Mouse (Mus musculus) heart, adult 9 months (tissue): ENCODE data around the gene Clec12a.
"Not testable (repeated sequence)": the region's sequence is repeated elsewhere in the genome, so short reads cannot be mapped to it uniquely, and the experiment has no call there.

ENCODE experiments used
- DNase-seq, 2 experiments: peaks; one replicate each; pipeline ENCODE4 v3.0.0; 2022; ENCODE audit warnings: low spot score in 2 of 2

The Clec12a gene

DNA sequence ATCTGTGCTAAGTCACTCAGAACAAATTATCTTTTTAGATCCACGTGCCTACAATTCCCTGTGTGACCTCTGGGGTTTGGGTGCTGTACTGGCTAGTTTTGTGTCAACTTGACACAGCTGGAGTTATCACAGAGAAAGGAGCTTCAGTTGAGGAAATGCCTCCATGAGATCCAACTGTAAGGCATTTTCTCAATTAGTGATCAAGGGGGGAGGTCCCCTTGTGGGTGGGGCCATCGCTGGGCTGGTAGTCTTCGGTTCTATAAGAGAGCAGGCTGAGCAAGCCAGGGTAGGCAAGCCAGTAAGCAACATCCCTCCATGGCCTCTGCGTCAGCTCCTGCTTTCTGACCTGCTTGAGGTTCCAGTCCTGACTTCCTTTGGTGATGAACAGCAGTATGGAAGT lies at the start of gene Clec12a:
Gene Clec12a (plus strand): TSS at position 301 of the 400 bp plus-strand sequence.
- DNase-seq = not testable (repeated sequence)

DNA sequence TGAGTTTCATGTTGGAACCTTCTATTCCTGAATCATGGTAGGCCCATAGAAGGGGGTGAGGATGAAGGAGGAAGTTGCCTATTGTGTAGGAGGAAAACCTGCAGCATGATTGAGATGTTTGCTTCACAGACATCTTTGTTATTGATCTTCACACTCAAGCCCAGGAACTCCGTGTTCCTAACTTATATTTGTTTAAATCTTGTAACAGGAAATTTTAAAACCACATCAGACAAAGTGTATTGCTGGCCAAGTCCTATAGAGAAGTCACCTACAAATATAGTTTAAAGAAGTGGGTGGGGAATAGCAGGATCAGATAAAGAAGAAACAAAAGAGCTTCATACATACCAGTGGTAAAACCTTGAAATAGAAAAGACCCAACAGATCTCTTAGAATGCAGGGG lies 38.3 kb upstream of the Clec12a start:
- no peak for DNase-seq

DNA sequence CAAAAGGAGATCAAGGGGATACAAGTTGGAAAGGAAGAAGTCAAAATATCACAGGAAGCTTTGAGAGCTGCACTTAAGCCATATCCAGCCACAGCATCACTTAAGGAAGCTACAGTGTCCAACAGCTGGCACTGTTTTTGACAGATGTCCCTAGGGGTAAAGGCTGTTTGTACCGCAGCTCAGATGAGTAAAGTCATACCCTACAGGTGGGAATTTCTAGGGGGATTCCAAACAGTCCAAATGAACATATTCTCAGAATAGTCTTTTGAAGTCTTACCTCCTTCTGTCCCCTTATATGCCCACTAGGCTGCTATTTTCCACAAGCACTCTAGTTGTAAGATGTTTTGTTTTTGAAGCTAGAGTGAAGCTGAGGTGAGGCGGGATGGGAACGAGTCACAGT lies 30.0 kb upstream of the Clec12a start:
- no peak for DNase-seq

DNA sequence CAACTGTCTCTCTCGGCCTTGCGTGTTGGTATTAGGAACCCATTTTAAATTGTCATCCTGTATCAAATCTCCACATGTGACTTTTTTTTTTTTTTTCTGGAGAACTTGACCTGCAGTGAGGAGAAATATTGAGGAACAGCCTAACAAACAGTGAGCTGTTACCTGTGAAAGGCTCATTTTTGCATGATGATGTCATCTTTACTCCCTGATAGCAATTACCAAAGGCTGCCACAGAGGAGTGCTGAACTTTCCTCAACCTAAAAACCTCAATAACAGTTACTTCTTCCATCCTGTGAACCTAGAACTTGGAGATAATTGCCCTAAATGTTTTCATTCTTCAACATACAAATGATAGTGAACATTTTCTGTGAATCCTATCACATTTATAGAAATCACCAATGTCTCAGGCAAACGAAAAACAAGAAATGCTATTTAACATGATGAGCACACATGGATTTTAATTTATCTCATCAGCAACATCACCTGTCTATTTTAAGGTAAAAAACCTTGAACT lies 27.8 kb upstream of the Clec12a start:
- DNase-seq = no peak

DNA sequence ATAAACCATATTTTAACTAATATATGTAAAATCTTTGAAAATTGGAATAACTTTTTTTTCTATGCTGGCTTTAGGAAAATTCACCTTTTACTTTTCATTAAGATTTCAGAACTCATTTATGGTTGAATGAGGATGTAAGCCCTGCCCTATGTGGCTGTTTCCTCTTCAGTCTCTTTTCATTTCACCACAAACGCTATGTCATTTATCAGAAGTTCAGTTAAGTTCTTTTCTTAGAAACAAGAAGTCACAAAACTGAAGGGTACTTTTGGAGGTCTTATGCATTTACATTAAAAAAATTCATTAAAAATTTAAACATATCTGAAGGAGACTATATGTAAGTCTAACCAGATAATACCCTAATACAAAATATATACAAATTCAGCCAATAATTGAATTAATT lies 26.8 kb upstream of the Clec12a start:
- no peak for DNase-seq

DNA sequence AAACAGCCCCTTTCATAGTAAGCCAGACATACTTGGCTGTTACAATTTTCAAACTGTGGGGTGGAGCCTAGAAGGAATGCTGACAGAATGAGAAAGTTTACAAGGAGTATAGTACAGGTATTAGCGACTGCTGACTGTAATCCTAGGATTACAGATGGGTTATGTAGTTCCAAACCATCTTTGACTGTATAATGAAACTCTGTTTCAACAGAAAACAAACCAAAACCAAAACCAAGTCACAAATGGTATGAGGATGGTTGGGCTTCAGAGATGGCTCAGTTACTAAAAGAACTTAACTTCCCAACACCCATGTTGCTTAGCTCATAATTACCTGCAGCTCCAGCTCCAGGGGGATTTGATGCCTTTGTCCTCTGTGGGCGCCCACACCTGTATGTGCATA lies 26.0 kb upstream of the Clec12a start:
- DNase-seq = no peak

DNA sequence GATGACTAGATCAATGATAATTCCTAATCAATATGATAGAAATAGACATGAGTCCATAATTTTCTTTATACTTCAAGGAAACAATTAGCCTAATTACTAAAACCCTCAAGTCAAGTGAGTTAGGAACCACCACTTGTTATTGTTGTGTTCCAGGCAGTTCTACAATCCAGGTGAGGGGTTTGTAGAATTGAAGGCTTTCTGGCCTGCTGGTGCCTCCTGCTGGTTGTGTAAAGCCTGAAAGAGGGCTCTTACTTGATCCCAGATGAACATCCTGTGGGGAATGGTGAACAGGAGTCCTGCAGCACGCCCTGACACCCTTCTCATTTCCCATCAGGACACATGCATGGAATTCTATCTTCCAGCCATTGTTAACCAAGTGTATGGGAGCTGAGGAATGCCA lies 24.1 kb upstream of the Clec12a start:
- no peak for DNase-seq

DNA sequence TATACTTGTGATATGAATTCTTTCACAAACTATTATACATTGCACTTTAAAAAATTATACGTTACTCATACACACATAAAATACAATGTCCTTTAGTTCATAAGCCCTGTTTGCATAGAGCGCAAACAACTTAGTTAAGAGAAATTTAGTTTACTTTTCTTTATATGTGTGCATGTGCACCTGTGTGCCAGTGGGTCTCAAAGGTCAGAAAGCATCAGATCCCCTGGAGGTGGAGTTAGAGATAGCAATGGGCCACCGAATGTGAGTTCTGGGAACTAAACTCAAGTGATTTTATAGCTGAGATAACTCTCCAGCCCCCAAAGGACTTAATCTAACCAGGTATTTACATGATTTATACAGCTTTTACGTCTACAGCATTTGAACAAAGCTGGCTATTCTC lies 23.2 kb upstream of the Clec12a start:
- DNase-seq = no peak

DNA sequence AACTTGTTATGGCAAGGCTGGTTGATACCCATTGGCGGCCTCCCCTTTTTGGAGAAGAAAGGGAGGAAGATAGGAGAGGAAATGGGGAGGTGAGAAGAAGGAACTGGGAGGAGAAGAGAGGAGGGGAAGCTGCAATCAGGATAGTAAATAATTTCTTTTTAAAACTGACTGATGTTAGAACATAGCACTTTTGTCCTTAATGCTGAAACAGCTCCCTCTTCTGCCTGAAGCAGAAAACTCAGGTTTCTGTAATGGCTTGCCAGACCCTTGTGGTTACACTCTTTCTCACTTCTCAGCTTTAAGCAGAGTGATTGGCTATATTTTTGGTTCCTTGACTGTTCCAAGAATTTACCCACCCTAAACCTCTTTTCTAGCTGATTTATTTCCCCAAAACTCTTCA lies 16.5 kb upstream of the Clec12a start:
- DNase-seq = no peak

DNA sequence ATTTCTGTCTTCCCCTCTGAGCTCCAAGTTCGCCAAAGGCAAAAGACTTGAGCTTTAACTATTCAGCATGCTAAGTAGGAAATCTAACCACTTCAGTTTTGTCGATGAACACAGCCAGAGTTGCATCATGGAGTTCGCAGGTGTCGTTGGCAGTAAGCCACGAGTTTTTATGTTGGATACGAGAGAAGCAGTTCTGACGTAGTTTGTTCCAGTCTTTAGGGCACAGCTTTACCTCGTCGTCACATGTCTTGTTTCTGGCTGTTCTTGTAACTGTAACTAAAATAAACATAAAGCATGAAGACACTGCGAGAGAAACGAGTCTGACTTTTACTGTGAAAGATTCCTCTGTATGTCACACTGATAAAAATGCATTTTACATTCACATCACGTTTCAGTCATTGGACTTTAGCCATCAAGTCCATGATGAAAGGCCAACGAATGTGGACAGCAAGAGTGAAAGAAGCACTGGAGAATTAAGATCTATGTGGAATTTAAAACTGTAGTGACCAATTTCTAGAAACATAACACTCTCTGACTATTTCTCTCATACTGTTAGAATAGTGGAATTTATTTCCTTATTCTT lies 15.8 kb upstream of the Clec12a start:
- DNase-seq = no peak

DNA sequence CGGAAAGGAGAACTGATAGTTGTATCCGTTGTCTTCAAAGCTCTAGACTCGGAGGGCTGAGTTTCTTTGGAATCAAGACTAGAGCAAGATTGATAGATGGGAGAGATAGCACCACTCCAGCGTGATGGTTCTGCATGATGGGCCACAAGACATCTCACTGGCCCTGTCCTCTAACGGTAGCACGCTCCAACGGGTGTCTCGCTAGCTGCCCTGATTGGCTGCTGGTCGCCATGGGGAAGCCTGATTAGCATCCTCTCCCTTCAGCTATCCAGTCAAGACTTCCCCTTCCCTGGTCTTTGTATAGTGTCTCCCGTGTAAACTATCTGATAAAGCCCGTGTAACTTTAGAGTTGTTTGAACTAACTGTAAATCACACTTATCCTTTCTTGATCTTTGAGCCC lies 10.9 kb upstream of the Clec12a start, which contains the start of gene 4922502D21Rik:
Gene 4922502D21Rik (minus strand): TSS at position 187 of the 400 bp plus-strand sequence.
- no peak for DNase-seq

DNA sequence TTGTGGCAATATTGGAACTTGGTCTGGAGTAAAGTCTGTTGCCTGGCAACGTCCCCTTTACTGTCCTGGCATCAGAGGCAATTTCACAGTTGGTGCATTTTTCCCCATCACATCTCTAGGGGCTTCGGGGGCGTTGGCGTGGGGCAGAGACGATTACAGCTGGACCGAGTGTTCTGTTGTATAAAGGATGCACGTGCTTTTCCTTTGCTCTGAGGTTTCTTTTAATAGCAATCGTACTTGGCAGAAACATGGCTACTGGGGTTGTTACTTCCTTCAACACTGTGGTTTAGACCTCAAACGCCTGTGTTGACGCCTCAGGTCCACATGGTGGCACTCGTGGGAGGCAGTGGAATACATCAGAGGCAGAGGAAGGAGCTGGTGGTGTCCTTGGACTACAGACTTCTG lies 8.8 kb upstream of the Clec12a start:
- DNase-seq = peak; percentile 51 to 65

DNA sequence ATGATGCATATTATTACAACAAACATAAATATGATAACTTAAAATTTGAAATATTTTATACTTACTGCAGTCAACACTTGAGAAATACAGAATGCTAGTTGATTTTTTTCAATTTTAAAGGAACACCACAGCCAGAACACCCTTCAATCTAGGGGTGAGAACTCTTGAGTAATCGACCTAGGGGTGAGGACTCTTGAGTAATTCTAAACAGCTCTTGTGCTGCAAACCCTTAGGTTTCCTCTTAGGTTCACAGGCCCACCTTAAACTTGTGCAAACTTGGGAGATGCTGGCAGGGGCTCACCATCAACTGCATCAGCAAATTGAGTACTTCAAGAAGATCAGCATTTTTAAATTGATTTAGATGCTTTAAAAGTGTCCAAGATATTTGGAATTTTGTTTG lies 4.7 kb upstream of the Clec12a start:
- DNase-seq = no peak

DNA sequence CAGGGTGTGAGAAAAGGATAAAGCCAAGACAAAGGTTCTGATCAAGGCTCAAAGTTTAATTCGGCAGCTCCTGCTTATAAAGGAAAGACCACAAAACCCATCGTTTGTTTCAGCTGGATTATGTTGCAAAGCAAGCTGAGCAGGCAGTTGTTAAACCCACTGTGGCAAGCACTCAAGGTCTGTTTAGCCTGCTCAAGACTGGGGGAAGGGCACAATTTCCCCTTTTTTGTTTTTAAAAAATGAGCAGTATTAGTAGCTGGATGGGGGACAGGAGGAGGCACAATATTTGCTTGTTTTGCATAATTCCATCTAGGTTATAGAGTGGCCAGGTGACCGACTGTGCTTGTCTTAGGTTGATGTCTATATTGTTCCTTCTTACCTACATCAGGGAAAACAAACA lies 1.9 kb downstream of the Clec12a start:
- DNase-seq = no peak

DNA sequence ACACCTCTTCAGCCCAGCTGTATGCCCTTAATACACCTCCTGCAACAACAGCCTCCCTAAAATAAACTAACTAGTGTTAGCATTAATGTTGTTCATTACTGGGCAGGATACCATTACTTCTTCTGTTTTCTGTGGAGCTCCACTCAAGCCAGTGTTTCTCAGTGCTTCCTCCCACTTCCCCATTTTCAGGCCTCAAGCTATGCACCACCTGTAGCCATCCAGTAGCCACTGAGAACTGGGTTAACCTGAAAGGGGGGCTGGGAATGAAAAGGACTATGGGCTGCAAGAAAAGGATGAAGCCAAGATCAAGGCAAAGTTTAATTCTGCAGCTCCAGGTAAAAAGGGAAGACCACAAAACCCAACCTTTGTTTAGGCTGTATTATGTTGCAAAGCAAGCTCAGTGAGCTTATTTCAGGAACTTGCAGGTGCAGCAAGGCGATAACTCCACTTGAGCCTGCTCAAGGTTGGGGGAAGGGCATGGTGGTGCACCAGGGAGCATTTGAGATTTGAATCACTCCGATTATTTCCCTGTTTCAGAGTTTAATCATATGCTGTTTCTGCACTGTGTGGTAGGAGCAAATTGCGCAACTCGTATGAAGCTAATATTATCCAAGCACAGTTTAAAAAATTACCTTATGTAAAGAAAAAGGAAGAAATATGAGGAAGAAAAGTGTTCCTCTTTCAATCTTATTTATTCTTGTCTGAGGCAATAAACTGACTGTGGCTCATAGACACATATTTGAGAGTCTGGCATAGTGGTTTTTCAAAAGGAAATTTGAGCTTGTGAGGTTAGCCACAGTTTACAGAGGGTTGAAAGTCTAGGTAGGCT lies 7.2 kb downstream of the Clec12a start:
- DNase-seq = peak in 1 of 2 experiments; percentile 47

DNA sequence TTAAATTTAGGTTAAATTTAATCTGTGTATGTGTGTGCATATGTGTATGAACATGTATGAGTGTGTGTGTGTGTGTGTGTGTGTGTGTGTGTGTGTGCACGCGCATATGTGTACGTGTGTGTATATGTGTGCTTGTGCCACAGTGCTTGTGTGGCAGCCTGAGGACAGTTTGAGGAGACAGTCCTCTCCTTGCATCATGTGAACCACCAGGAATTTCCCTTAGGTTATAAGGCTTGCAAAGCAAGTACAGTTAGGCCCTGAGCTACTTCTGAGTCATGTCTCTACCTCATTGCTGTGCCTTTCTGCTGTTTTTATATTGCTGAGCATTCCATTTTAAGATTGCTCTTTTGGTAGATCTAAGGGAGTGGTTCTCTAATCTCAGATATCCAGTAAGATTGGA lies 8.6 kb downstream of the Clec12a start:
- no peak for DNase-seq

DNA sequence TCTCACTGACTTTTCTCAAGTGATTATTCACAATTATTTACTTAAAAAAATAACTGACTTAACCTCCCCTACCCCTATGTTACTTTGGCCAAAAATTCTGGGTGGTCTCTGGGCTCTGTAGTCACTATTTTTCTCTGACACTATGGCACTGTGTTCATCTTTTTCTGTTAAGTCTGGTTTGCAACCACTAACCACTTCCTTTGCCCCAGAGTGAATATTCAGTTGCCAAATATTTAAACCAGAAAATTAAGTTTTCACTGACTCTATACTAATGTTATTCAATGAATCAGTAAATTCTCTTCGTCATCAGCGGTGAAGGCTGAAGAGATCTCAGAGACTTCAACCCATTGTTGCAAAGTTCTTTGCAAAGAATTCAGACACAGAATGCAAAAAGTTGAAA lies 13.3 kb downstream of the Clec12a start:
- DNase-seq = no peak

DNA sequence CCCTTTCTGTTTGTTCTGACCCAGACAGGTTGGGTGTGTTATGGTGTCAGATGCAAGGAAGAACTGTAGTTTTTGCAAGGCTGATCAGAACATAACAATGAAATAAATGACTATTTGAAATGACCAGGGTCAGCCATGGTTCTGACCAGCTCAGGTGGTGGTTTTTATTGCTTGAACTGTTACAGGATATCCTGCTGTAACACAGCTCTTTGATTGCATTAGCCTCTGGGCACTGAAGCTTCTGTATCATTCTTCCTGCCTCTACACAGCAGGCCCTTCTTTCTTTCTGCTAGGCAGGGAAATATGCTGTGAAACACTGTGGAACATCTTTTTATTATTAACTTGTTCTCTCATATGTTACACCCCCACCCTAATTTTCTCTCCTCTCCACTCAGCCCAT lies 13.9 kb downstream of the Clec12a start:
- DNase-seq = no peak

DNA sequence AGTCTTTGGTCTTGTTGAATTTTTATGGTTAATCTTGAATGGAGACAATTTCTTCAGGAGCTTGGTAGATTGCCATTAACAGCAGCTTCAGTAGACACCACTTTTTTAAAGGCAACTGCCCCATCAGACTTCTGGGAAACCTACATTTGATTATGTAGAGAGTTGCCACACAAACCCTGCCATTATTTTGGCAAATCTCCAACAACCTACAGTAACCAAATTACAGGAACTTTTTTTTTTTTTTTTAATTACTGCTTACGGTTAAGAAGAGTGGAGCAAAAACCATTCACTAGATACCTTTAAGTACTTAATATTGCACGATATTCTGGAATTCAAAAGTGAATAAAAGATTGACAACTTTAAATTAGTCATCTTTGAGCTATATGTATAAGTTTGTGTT lies 17.0 kb downstream of the Clec12a start:
- DNase-seq = no peak

DNA sequence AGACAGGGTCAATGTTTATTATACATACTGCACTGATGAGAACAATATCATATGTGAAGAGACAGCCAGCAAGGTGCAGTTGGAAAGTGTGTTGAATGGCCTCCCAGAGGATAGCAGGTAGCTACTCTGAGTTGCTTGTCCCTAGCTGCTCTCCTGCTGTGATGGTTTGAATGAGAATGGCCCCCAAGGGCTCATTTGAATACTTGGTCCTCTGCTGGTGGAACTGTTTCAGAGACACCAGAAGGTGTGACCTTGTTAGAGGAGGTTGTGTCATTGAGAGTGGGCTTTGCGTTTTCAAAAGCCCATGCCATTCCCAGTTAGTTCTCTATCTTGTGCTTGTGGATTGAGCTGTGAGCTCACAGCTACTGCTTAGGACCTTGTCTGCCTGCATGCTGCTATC lies 21.5 kb downstream of the Clec12a start:
- DNase-seq = no peak

DNA sequence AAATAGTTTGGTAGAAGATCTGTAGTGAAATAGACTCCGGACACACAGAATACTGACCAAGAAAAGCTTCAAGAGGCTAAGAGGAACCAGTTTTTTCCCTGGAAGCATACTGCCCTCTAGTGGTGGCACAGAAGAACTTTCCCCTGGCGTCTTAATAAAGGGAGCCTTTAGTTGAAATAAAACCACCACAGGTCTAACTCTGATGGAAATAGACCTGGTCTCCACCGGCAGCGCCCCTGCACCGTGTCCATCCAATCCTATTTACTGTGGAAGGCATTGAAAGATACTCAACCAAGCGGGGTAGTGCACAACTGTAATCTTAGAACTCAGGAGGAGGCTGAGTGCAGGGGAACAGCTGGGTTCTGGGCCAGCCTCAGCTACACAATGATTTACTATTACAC lies 23.5 kb downstream of the Clec12a start:
- peak in 1 of 2 experiments; percentile 26 for DNase-seq

DNA sequence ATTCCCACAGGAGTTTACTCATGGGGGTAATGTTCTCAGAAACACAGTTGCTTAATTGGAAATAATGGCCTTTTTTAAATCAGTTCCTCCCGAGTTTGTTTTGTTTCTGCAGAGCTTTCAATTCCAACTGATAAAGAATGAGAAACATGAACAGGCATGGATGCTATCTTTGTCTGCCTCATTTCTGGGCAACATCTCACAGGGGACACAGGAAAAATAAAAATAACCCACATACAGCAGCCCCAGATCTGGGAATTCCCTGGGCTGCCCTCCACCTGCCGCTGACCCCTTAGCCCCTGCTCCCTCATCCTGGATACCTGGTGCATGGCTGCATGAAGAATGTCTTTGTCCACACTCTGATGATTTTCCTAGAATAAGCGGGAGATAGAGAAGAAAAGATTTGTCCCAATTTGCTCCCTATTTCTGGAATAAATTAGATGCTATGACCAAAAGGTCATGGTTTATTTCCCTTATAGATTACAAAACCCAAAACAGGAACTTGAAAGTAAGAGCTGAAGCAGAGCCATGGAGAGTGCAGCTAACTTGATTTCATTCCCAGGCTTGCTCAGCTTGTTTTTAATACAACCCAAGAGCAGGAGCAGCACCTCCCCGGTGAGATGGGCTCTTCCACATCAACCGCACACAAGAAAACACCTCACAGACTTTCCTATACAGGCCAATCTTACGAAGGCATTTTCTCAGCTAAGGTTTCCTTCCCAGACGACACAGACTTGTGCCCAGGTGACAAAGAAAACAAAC lies 27.1 kb downstream of the Clec12a start:
- no peak for DNase-seq
